Mouse (Mus musculus) heart, postnatal 25 days (tissue): ENCODE measurements around the gene Crp. TPM values are rescaled to one million over a fixed set of nuclear protein-coding genes. Genes with fewer than 3 reads are reported as not detected.

Source experiments
- DNase-seq: peaks from one replicate; pipeline ENCODE4 v3.0.0; 2022; ENCODE audit warnings: low spot score
- intact Hi-C: fragments of 180-260 bp; cut with DNase I; formaldehyde crosslinking; loops from one replicate; pipeline ENCODE4 v1.15.1; 2025
- total RNA-seq, 2 experiments: library from RNA; stranded (reverse); gene quantifications; 2 replicates each; pipeline ENCODE4 v1.2.3; 2021

Gene Crp
- total RNA-seq, 2 experiments from 2014 or later, result not detected

DNA sequence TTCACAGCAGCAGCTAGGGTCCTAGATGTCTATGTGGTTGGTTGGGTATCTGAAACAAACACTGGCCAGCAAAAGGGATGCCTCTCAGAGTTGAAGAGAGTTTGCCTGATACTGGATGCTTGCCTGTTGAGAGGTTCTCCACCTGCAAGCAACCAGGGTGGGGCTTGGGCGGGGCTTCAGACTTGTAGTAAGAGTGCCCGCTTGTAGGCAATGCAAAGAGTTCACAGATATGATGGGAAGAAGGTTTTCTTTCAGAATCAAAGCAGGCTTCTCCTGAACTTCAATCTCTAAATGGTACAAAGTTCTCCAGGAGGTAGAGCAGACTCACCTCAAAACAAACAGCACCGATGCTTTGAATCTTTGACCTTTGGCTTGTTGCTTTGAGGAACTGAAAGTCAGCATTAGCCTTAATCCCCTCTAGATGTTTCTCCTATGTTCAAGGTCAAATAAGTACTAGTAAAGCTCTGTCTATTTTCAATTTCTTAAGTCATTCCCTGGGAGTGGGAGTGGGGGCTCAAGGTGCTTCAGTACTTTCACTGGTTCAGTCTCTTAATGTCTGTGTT is 12.0 kb downstream of the Crp start:
- DNase-seq, result no peak
- intact Hi-C loops, result no loop called here

- DNase-seq, result no peak
- intact Hi-C loops, result no loop called here
These were observed 13.5 kb downstream of the Crp start for GRCm38 (mm10) chr1:172711396-172711795.

DNA sequence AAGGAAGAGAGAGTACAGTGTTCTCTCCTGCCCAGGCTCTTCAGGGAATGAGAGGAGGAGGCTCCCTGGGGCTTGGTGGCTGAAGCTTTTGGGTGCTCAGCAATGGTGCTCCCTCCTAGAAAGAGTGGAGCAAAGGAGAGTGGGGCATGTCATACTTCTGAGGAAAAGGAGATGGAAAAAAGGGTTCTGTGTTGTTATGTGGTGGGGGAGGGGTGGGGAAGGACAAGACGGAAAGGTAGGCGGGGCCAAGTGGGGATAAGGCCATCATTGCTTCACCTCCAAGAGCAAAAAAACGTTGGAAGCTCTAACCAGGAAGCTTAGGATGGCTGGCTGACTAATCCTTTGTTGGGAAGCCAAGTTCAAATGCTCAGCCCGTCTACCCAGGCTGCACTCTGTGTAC is 14.1 kb downstream of the Crp start:
- intact Hi-C loops, result no loop called here
- DNase-seq, result no peak

- intact Hi-C loops, result no loop called here
- no peak for DNase-seq
These were observed 53.4 kb downstream of the Crp start for GRCm38 (mm10) chr1:172751241-172751640.

DNA sequence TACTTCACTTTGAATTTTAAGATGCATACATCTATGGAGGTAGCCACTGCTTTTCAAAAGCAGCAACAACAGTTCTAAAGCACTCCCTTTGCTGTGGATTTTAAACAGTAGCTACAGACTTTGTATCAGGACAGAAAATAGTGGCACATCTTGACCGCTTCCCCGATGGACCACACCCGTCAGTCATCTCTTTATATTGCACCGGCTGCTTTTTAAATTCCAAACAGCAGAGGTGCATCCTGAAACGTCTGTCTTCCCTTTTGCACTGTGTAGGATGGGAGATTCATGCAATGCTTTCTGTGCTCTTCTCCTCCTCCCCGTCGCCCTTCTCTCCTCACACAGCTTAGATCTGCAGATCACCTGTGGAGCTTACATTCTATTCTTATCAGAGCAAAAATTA is 57.3 kb downstream of the Crp start:
- DNase-seq, result no peak
- intact Hi-C loops, result no loop called here

DNA sequence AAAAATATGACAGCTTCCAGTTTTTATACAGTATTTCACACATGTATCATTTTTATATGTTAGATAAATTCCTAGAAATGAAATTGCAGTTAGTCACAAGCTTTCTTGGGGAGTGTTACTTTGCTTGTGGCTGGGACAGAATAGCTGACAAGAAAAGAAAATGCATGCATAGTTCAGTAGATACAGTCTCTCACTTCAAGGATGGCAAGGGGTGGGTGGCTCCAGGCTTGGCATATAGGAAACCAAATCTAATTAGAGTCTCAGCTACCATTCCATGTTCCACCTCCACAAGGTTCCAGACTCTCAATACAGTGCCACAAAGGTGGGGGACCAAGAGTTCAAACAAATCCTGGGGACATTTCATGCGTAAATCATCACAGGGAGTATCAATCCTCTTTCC is 61.7 kb downstream of the Crp start:
- intact Hi-C loops, result no loop called here
- DNase-seq, result no peak

- intact Hi-C loops, result no loop called here
- DNase-seq, result no peak
These were observed 81.3 kb downstream of the Crp start for GRCm38 (mm10) chr1:172779195-172779594.

- no peak for DNase-seq
- intact Hi-C loops, result no loop called here
These were observed 87.5 kb downstream of the Crp start for GRCm38 (mm10) chr1:172785322-172785721.

DNA sequence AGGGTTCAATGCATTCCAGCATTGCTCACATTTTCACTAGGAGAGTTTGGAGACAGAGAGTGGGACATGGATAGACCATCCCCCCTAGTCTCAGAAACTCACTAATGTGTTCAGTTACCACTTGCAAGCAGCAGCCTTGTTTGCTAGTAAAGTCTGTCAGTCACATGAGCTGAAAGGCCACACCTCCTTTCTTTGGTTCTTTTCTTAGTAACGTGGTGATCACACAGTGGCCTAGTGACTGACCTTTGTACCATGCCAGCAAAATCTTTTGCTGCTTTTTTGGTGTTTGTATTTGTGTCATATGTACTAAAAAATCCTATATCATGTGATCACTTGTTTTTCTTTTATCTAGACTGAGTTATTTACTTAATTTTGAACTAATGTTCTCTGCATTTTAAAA is 88.0 kb downstream of the Crp start:
- DNase-seq, result no peak
- intact Hi-C loops, result no loop called here

DNA sequence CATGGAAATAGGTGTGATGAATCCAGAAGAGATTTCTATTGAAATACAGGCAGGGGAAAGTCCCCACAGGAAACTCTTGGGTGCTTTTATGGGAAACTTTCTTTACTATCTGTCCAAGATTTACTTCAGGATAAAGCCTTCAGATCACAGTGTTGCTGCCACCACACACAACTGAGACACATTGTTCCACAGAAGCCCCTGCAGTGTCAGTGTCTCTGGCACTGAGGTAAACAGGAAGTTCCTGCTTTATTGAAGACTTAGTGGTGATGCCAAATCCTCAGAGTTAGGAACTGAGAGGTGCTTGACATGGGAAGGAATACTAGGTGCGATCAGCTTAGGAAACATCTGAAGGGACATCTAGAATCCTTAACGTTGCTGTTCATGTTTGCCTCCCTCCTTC is 131.1 kb downstream of the Crp start:
- intact Hi-C loops, result no loop called here
- DNase-seq, result no peak

- no peak for DNase-seq
- intact Hi-C loops, result no loop called here
These were observed 149.3 kb downstream of the Crp start for GRCm38 (mm10) chr1:172847044-172847761.

GRCm38 (mm10) chr1:172848171-172848570 is 150.3 kb downstream of the Crp start:
- DNase-seq, result no peak
- intact Hi-C loops, result no loop called here

DNA sequence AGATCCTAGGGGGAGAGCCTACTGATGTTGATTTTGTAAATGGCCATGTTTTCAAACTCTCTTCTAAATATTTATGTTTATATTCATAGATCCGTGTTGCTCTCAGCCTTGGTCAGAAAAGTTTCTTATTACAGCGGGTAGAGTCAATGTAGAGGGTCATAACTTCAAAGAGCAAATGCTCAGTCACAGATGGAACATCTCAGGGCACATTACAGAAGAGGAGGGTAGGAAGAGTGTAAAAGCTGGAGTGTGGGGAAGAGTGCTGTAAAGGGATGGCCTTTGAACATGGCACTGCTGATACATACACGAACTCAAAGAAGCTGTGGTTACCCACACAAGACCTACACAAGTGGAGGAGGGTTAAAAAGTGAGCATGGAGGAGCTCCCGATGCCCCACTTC is 177.4 kb downstream of the Crp start:
- DNase-seq, result no peak
- intact Hi-C loops, result no loop called here

DNA sequence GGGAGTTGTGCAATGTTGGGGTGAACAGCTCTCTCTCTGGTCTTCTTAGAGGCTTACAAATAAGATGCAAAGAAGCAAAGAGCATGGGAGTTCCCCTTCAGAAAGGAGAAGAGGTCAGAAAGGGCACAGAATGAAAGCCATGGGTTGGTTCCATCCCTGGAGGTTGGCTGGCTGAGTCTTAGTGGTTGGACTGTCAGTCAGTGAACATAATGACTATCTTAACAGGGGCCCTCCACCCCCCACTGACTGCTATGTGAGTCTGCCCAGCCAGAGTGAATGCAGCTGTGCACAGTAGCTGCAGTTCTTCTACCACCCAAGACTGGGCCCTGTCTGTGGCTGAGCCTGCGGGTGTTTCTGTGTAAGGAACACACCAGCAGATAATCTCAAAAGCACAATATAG is 178.8 kb downstream of the Crp start:
- intact Hi-C loops, result no loop called here

More for the DNA sequence above, 178.8 kb downstream of the Crp start:
- DNase-seq, result no peak

Other genes with a start within 250 kb of the Crp start
- gene Slamf9, start 222.7 kb upstream of the Crp start, total RNA-seq, result 1 to 10 TPM; 1.3 TPM
- under 1 TPM; 0.25 to 0.55 TPM for gene Igsf9, start 216.3 kb upstream of the Crp start, total RNA-seq
- 10 to 100 TPM; 75.4 to 87.9 TPM for gene Tagln2, start 198.0 kb upstream of the Crp start, total RNA-seq
- gene Cfap45, start 177.3 kb upstream of the Crp start, total RNA-seq, result under 1 TPM; 0.34 to 0.39 TPM
- gene Vsig8, start 142.1 kb upstream of the Crp start, total RNA-seq, result not detected
- under 1 TPM in 1 of 2 experiments, not detected in 1; 0.25 TPM for gene Slamf8, start 107.5 kb upstream of the Crp start, total RNA-seq
- not detected for gene Fcrl6, start 95.5 kb upstream of the Crp start, total RNA-seq
- 10 to 100 TPM; 10.4 to 11.1 TPM for gene Dusp23, start 65.1 kb upstream of the Crp start, total RNA-seq
- not detected for gene Apcs, start 197.0 kb downstream of the Crp start, total RNA-seq